Mouse (Mus musculus): ENCODE data around the gene Asic2. TPM values are rescaled to one million over a fixed set of nuclear protein-coding genes. Genes with fewer than 3 reads are reported as not detected.
A peak's percentile ranks its signal among the peaks of the same experiment; 100 is the strongest.

Asic2 gene
- total RNA-seq, 2 experiments from 2014 or later: not detected

GRCm38 (mm10) chr11:81492351-81492750, 475.9 kb downstream of the Asic2 start:
- intact Hi-C loops (cut with DNase I): no loop called here
- no peak for DNase-seq

- DNase-seq: no peak
- intact Hi-C loops (cut with DNase I): no loop called here
Observed at GRCm38 (mm10) chr11:81489144-81489735, 479.0 kb downstream of the Asic2 start.

GRCm38 (mm10) chr11:81488681-81489080, 479.6 kb downstream of the Asic2 start:
- DNase-seq: no peak
- intact Hi-C loops (cut with DNase I): no loop called here

GRCm38 (mm10) chr11:81486265-81486940, 481.9 kb downstream of the Asic2 start:
- DNase-seq: peak; percentile 1 to 27
- intact Hi-C loops (cut with DNase I): no loop called here

GRCm38 (mm10) chr11:81481198-81481597, 487.1 kb downstream of the Asic2 start:
- DNase-seq: no peak
- intact Hi-C loops (cut with DNase I): no loop called here

GRCm38 (mm10) chr11:81476231-81476630, 492.0 kb downstream of the Asic2 start:
- peak in 1 of 2 experiments; percentile 19 for DNase-seq
- intact Hi-C loops (cut with DNase I): no loop called here

GRCm38 (mm10) chr11:81474121-81474520, 494.1 kb downstream of the Asic2 start:
- intact Hi-C loops (cut with DNase I): no loop called here
- no peak for DNase-seq

- peak; percentile 16 to 45 for DNase-seq
- intact Hi-C loops (cut with DNase I): loop anchor here (1.0 to 5.0 kb wide), 2 partner anchors 86 to 555 kb away; no protein-coding TSS in a partner anchor
Observed at GRCm38 (mm10) chr11:81462199-81462598, 506.1 kb downstream of the Asic2 start.

GRCm38 (mm10) chr11:81461748-81462147, 506.5 kb downstream of the Asic2 start:
- intact Hi-C loops (cut with DNase I): loop anchor here (1.0 to 5.0 kb wide), 2 partner anchors 85 to 554 kb away; no protein-coding TSS in a partner anchor

GRCm38 (mm10) chr11:81454921-81455320, 513.3 kb downstream of the Asic2 start:
- peak in 1 of 2 experiments; percentile 6 for DNase-seq
- intact Hi-C loops (cut with DNase I): no loop called here

More at GRCm38 (mm10) chr11:81461748-81462147, 506.5 kb downstream of the Asic2 start:
- DNase-seq: no peak

- intact Hi-C loops (cut with DNase I): no loop called here
- no peak for DNase-seq
Observed at GRCm38 (mm10) chr11:81454111-81454510, 514.1 kb downstream of the Asic2 start.

- intact Hi-C loops (cut with DNase I): no loop called here
- DNase-seq: peak; percentile 3 to 20
Observed at GRCm38 (mm10) chr11:81449271-81449705, 519.0 kb downstream of the Asic2 start.

- DNase-seq: no peak
- intact Hi-C loops (cut with DNase I): no loop called here
Observed at GRCm38 (mm10) chr11:81446347-81446746, 521.9 kb downstream of the Asic2 start.

- intact Hi-C loops (cut with DNase I): no loop called here
- peak in 1 of 2 experiments; percentile 9 for DNase-seq
Observed at GRCm38 (mm10) chr11:81426857-81427256, 541.4 kb downstream of the Asic2 start.

- no peak for DNase-seq
- intact Hi-C loops (cut with DNase I): no loop called here
Observed at GRCm38 (mm10) chr11:81419112-81419511, 549.1 kb downstream of the Asic2 start.

- intact Hi-C loops (cut with DNase I): no loop called here
- DNase-seq: no peak
Observed at GRCm38 (mm10) chr11:81418027-81418426, 550.2 kb downstream of the Asic2 start.

GRCm38 (mm10) chr11:81416319-81416718, 551.9 kb downstream of the Asic2 start:
- intact Hi-C loops (cut with DNase I): no loop called here
- DNase-seq: no peak

- intact Hi-C loops (cut with DNase I): no loop called here
Observed at GRCm38 (mm10) chr11:81414596-81414995, 553.7 kb downstream of the Asic2 start.

GRCm38 (mm10) chr11:81411251-81411650, 557.0 kb downstream of the Asic2 start:
- no peak for DNase-seq
- intact Hi-C loops (cut with DNase I): no loop called here

More at GRCm38 (mm10) chr11:81414596-81414995, 553.7 kb downstream of the Asic2 start:
- no peak for DNase-seq

- intact Hi-C loops (cut with DNase I): no loop called here
- no peak for DNase-seq
Observed at GRCm38 (mm10) chr11:81405951-81406350, 562.3 kb downstream of the Asic2 start.

- DNase-seq: no peak
- intact Hi-C loops (cut with DNase I): no loop called here
Observed at GRCm38 (mm10) chr11:81402263-81402662, 566.0 kb downstream of the Asic2 start.

- DNase-seq: no peak
- intact Hi-C loops (cut with DNase I): no loop called here
Observed at GRCm38 (mm10) chr11:81392855-81393254, 575.4 kb downstream of the Asic2 start.
